Mouse (Mus musculus) embryonic facial prominence, embryonic 15.5 days (tissue): ENCODE results near the gene Uso1. TPM values are rescaled to one million over a fixed set of nuclear protein-coding genes. Genes with fewer than 3 reads are reported as not detected.

Source experiments
- ATAC-seq: fragments of 200-750 bp; cut with Nextera tagmentation; 2 replicates; pipeline ENCODE4 v1.8.0; 2017; ENCODE audit warnings: low read depth, moderate TSS enrichment; ENCODE audit not compliant: insufficient number of reproducible peaks, low FRiP score, low TSS enrichment
- H3K27ac ChIP-seq: fragments of 300-500 bp; sonication (generic); replicated peaks from 2 replicates; pipeline ENCODE4 v1.5.1; 2015; ENCODE audit warnings: mild to moderate bottlenecking, inconsistent platforms
- H3K27me3 ChIP-seq: fragments of 300-500 bp; sonication (generic); 2 replicates; pipeline ENCODE4 v1.6.1; 2015; ENCODE audit warnings: inconsistent platforms
- H3K36me3 ChIP-seq: fragments of 300-500 bp; sonication (generic); 2 replicates; pipeline ENCODE4 v1.6.1; 2015; ENCODE audit warnings: mild to moderate bottlenecking, inconsistent platforms
- H3K4me1 ChIP-seq: fragments of 300-500 bp; sonication (generic); 2 replicates; pipeline ENCODE4 v1.6.1; 2015; ENCODE audit warnings: inconsistent platforms
- H3K4me2 ChIP-seq: fragments of 300-500 bp; sonication (generic); replicated peaks from 2 replicates; pipeline ENCODE4 v1.6.1; 2015; ENCODE audit warnings: mild to moderate bottlenecking, inconsistent platforms
- H3K4me3 ChIP-seq: fragments of 300-500 bp; sonication (generic); replicated peaks from 2 replicates; pipeline ENCODE4 v1.5.1; 2015; ENCODE audit warnings: mild to moderate bottlenecking, inconsistent platforms
- H3K9ac ChIP-seq: fragments of 300-500 bp; sonication (generic); 2 replicates; pipeline ENCODE4 v1.6.1; 2015; ENCODE audit warnings: inconsistent platforms
- H3K9me3 ChIP-seq: fragments of 300-500 bp; sonication (generic); replicated peaks from 2 replicates; pipeline ENCODE4 v1.6.1; 2016; ENCODE audit warnings: inconsistent platforms
- WGBS: fragments of 180-500 bp; shearing (Covaris S2); methylation state at CpG from one replicate; pipeline ENCODE4 v1.1.7; 2015; 5-methylcytosine and 5-hydroxymethylcytosine counted together
- polyA plus RNA-seq: library from polyadenylated mRNA; unstranded; fragments of >200 nt; fragmentation: Nextera tagmentation; extraction: Ambion mirVana; gene quantifications from 2 replicates; pipeline ENCODE4 v1.2.1, GENCODE M21; 2015

Gene Uso1
- polyA plus RNA-seq, 1 experiment from 2014 or later: 50.0 TPM

DNA sequence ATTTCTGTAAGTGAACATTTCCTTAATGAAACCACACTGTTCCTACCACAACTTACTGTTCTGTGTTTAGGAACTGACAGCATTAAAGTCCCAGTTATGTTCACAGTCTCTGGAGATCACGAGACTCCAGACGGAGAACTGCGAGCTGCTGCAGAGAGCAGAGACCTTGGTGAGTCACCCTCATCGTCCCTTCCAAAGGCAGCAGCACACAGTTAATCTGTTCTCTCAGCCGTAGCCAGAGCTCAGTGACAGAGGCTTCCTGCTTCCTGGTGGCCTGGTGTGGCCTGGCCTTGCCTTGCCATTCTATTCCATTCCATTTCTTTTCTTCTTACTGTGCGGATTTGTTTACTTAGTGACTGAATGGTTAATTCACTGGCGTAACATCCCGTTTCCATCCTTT, 60.5 kb downstream of the Uso1 start:
- no peak overlapping the region for H3K27ac ChIP-seq
- H3K4me2 ChIP-seq: no peak overlapping the region
- 86% methylated on average over 8 of the region's 8 CpGs for WGBS
- no peaks in the 10 kb centered on the region for H3K4me1 ChIP-seq
- no peaks in the 10 kb centered on the region for H3K9me3 ChIP-seq
- H3K36me3 ChIP-seq: peaks cover 81% of the 10 kb centered on the region
- no peaks in the 10 kb centered on the region for H3K27me3 ChIP-seq
- no peak for ATAC-seq
- H3K4me3 ChIP-seq: no peak overlapping the region
- no peak overlapping the region for H3K9ac ChIP-seq

- H3K4me3 ChIP-seq: no peak overlapping the region
- H3K4me2 ChIP-seq: no peak overlapping the region
- WGBS: 82% methylated on average over 6 of the region's 6 CpGs
- H3K9ac ChIP-seq: no peak overlapping the region
- H3K27ac ChIP-seq: no peak overlapping the region
- H3K36me3 ChIP-seq: peaks cover 41% of the 10 kb centered on the region
- H3K9me3 ChIP-seq: no peaks in the 10 kb centered on the region
- ATAC-seq: no peak
- no peaks in the 10 kb centered on the region for H3K4me1 ChIP-seq
- no peaks in the 10 kb centered on the region for H3K27me3 ChIP-seq
Measured at GRCm38 (mm10) chr5:92204162-92205036, 66.7 kb downstream of the Uso1 start.

DNA sequence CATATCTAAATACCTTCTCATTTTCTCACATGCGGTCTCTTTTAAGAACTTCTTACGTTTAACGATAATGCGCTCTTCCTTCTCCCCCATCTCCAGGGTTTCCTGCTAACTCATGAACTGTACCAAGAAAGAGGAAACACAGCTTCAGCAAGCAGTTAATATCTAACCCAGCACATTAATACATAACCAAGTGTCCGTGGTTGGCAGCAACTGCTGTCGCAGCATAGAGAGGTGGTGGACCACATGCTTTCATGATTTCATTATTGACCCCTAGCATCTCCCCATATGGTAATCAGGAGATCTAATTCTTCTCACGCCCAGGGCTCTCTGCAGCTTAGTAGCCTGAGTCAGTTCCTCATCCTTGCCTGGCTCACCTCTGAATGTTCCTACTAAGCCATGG, 67.4 kb downstream of the Uso1 start:
- Histone ChIP-seq H3K27ac (no peak overlapping the region), H3K4me2 (no peak overlapping the region), H3K36me3 (peaks cover 33% of the 10 kb centered on the region), H3K4me3 (no peak overlapping the region), H3K9ac (no peak overlapping the region), H3K27me3 (no peaks in the 10 kb centered on the region), H3K9me3 (no peaks in the 10 kb centered on the region), H3K4me1 (no peaks in the 10 kb centered on the region)
- WGBS: 92% methylated on average over 7 of the region's 7 CpGs
- ATAC-seq: no peak

GRCm38 (mm10) chr5:92205706-92206105, 68.0 kb downstream of the Uso1 start:
- Histone ChIP-seq H3K4me2 (no peak overlapping the region), H3K27me3 (no peaks in the 10 kb centered on the region), H3K9me3 (no peaks in the 10 kb centered on the region), H3K27ac (no peak overlapping the region), H3K4me1 (no peaks in the 10 kb centered on the region), H3K4me3 (no peak overlapping the region), H3K9ac (no peak overlapping the region), H3K36me3 (peaks cover 28% of the 10 kb centered on the region)
- WGBS: 88% methylated on average over 5 of the region's 5 CpGs
- no peak for ATAC-seq

- no peak for ATAC-seq
Measured at GRCm38 (mm10) chr5:92206121-92206520, 68.4 kb downstream of the Uso1 start.

DNA sequence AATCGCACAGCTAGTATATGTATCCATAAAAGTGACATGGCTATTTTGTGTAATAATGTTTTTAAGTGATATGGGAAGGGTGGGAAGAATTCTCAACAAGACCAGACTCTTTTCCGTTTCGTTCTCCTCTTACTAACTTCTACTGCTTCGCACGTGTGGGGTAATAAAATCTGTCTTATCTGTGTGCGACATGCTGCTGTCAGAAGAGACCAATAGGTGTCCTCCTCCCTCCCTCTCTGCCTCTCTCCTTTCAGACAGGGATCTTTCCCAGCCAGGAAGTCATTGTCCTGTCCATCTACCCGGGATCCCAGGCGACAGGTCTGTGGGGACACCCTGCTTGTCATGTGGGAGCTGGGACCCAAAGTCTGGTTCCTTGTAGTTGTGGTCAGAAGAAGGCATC, 72.5 kb downstream of the Uso1 start:
- no peak overlapping the region for H3K4me3 ChIP-seq
- 77% methylated on average over 8 of the region's 8 CpGs for WGBS
- H3K36me3 ChIP-seq: no peaks in the 10 kb centered on the region
- H3K9me3 ChIP-seq: no peaks in the 10 kb centered on the region
- ATAC-seq: no peak
- no peaks in the 10 kb centered on the region for H3K4me1 ChIP-seq
- H3K27ac ChIP-seq: no peak overlapping the region
- H3K27me3 ChIP-seq: no peaks in the 10 kb centered on the region
- no peak overlapping the region for H3K9ac ChIP-seq
- H3K4me2 ChIP-seq: no peak overlapping the region

More at GRCm38 (mm10) chr5:92206121-92206520, 68.4 kb downstream of the Uso1 start:
- no peaks in the 10 kb centered on the region for H3K4me1 ChIP-seq
- H3K27me3 ChIP-seq: no peaks in the 10 kb centered on the region
- H3K4me3 ChIP-seq: no peak overlapping the region
- 82% methylated on average over 6 of the region's 6 CpGs for WGBS
- peaks cover 24% of the 10 kb centered on the region for H3K36me3 ChIP-seq
- no peak overlapping the region for H3K27ac ChIP-seq
- no peaks in the 10 kb centered on the region for H3K9me3 ChIP-seq
- no peak overlapping the region for H3K4me2 ChIP-seq
- no peak overlapping the region for H3K9ac ChIP-seq

DNA sequence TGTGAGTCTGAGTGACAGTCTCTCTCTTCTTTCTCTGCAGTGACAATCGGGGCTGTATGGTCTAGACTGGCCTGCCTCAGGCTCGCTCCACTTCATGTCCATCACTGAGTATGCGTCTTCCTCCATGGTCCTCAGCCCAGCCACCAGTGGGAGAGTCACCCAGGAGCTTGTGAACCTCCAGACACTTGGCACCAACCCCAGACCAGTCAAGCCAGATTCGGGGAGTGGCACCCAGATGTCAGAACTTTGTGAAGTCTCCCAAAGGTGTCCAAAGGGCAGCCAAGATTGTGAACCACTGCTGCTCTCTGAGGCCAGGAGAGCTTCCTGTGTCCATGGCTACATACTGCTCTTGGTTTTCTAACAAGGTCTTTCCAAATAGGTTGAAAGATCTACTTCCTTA, 74.5 kb downstream of the Uso1 start:
- H3K36me3 ChIP-seq: no peaks in the 10 kb centered on the region
- H3K27ac ChIP-seq: no peak overlapping the region
- H3K4me3 ChIP-seq: no peak overlapping the region
- no peak overlapping the region for H3K9ac ChIP-seq
- 88% methylated on average over 4 of the region's 4 CpGs for WGBS
- ATAC-seq: no peak
- no peaks in the 10 kb centered on the region for H3K9me3 ChIP-seq
- H3K4me2 ChIP-seq: no peak overlapping the region
- H3K27me3 ChIP-seq: no peaks in the 10 kb centered on the region
- H3K4me1 ChIP-seq: no peaks in the 10 kb centered on the region

DNA sequence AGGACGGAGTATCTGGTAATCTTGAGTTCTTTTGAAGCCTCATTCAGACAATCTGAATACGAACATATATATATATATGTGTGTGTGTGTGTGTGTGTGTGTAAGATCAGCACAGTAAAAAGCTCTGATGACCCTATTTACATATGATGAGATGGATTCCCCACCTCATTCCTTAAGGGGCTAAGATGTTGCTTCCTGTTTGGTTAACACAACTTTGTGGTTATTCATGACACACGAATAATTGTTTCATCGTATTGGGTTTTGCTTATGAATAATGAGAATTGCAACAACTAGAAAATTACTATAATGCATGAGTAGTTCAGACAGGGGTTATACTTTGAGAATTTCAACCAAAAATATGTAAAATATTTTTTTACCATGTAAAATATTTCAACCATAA, 77.6 kb downstream of the Uso1 start, which contains the start of gene U90926:
TSS of gene U90926 (minus strand) at position 101 of the 400 bp plus-strand sequence.
- Histone ChIP-seq H3K4me2 (no peak within 1 kb of the TSS), H3K27me3 (no peaks in the 10 kb centered on the region), H3K36me3 (no peaks in the 10 kb centered on the region), H3K27ac (no peak within 1 kb of the TSS), H3K9me3 (no peaks in the 10 kb centered on the region), H3K9ac (no peak within 1 kb of the TSS), H3K4me1 (no peaks in the 10 kb centered on the region), H3K4me3 (no peak within 1 kb of the TSS)
- ATAC-seq: no peak
- WGBS: 71% methylated on average over 4 of the region's 4 CpGs

GRCm38 (mm10) chr5:92218915-92219793, 81.4 kb downstream of the Uso1 start:
- Histone ChIP-seq H3K36me3 (no peaks in the 10 kb centered on the region), H3K27ac (no peak overlapping the region), H3K4me3 (no peak overlapping the region), H3K9ac (no peak overlapping the region), H3K27me3 (no peaks in the 10 kb centered on the region), H3K9me3 (no peaks in the 10 kb centered on the region), H3K4me2 (no peak overlapping the region), H3K4me1 (no peaks in the 10 kb centered on the region)
- no peak for ATAC-seq
- 39% methylated on average over 17 of the region's 17 CpGs for WGBS

- Histone ChIP-seq H3K4me3 (no peak overlapping the region), H3K27ac (no peak overlapping the region), H3K9ac (no peak overlapping the region), H3K4me1 (no peaks in the 10 kb centered on the region), H3K36me3 (no peaks in the 10 kb centered on the region), H3K4me2 (no peak overlapping the region), H3K9me3 (no peaks in the 10 kb centered on the region), H3K27me3 (no peaks in the 10 kb centered on the region)
- 65% methylated on average over 6 of the region's 6 CpGs for WGBS
- ATAC-seq: no peak
Measured at GRCm38 (mm10) chr5:92219826-92220225, 82.1 kb downstream of the Uso1 start.

- Histone ChIP-seq H3K27me3 (no peaks in the 10 kb centered on the region), H3K27ac (no peak overlapping the region), H3K9ac (no peak overlapping the region), H3K4me2 (no peak overlapping the region), H3K9me3 (no peaks in the 10 kb centered on the region), H3K4me3 (no peak overlapping the region), H3K36me3 (no peaks in the 10 kb centered on the region), H3K4me1 (no peaks in the 10 kb centered on the region)
- ATAC-seq: no peak
- 88% methylated on average over 8 of the region's 8 CpGs for WGBS
Measured at GRCm38 (mm10) chr5:92220287-92220902, 82.7 kb downstream of the Uso1 start.
